Mouse (Mus musculus): Measurements from ENCODE around the gene Prkcd. TPM values are rescaled to one million over a fixed set of nuclear protein-coding genes. Genes with fewer than 3 reads are reported as not detected.

The Prkcd gene
- 10 to 100 TPM; 18.7 to 20.0 TPM for total RNA-seq (2021)

DNA sequence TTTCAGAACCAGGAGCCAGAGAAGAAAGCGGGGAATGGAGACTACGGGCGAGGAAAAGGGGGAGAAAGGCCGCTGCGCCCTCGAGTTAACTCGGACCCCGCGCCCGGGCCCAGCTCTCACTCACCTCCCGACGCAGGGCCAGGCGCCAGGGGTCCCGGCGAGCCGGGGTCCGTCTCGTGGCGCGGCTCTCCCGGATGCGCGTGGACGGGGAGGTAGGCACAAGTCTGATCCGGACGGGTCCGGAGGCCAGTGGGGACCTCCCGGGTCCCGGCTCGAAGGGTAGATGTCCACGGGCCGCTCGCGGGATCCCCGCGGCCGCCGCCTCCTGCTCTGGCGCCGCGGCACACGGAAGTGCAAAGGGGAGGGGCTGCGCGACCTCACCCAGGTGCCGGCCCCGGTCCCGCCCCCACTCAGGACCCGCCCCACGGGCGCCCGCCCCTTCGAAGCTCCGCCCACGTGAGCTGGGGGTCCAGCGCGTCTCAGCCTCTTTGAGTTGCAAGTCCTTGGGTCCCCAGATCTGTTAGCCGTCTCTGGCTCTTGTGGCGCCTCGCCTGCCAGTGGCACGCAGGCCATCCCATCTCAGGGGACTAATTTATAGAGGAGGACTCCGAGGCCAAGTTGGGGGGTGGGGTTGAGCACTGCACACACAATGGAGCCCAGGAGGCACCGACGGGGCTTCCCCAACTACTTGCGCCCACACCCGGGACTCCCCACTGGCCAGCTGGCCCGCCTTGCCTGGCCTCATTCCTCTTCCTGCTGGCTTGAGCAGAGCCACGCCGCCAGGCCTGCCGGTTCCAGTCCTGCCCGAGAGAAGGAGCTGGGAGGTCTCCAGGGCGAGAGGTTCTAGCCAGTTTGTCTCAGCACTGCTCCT is at the start of gene Prkcd:
Prkcd (minus strand) TSS at position 355 of the 871 bp plus-strand sequence.
- intact Hi-C loops (cut with DNase I), result no loop called here
- peak; percentile 85 to 86 for DNase-seq

DNA sequence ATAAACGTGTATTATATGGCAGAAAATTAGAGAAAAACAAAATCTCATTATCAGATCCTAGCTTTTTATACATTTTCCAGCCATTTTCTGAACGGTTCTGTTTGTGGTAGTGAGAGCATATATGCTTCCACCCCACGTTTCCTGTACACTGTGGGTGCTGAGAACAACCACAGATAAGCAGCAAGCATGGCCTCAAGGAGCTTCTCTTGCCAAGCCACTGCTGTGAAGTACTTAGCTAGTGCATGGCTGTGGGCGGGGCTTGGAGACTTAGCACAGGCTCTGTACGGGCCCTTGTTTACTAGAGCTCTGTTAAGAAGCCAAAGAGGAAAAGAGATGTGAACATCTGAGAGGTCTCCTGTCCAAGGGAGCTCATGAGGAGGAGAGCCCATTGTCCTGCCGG is 48.9 kb upstream of the Prkcd start:
- DNase-seq, result no peak
- intact Hi-C loops (cut with DNase I), result no loop called here

DNA sequence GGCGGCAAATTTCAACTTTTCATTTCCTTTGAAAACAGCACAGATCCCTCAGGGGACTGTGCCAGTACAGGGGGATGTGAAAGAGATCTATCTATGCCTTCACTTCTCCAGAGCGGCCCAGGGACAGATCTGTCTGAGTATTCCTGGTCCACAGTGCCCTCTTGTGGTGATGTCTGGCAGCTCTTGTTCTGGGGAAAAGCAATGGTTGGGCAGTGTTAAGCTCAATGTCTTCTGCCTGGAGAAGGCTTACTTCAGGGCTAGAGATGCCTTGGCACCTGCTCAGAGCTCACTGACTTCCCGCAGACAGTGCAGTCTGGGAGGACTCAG is 45.9 kb upstream of the Prkcd start:
- intact Hi-C loops (cut with DNase I), result loop anchor here (1.0 kb wide), 1 partner anchor 81 kb away; no protein-coding TSS in a partner anchor
- DNase-seq, result peak; percentile 91 to 96

DNA sequence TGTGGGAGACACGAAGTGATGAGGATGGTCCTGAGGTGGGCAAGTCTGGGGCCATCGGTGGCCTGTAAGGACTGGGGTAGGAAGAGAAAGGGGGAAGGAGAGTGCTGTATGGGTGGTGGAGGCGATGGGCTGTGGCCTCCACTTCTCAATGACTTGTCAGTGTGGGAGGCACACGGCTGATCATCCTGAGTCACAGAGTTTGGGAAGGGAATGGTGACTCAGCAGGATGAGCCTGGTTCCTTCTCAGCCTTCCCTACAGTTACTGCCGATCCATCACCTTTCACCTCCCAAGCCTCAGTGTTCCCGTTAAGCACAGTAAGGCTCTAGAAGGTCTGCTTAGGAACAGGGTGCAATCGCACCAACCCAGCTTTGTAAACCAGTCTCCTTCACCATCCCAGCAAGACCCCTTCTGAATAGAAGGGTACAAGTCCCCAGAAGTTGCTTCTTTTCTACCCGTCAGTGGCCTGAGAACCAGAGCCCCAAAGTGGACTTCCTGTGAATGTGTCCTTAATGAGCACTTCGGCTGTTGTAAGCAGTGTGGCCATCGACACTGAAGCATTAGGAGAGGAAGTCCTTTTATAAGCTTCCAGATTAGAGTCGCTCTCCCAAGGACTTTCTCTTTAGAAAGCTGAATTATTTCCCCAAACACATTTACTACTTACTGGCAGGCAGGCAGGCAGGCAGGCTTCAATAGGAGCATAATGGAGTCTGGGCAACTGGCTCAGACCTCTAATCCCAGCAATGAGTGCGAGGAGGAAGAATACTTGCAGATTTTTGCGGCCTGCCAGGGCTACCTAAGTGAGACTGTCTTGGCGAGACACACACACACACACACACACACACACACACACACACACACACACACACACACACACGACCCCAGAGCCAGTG is 45.3 kb upstream of the Prkcd start:
- intact Hi-C loops (cut with DNase I), result no loop called here
- DNase-seq, result no peak

DNA sequence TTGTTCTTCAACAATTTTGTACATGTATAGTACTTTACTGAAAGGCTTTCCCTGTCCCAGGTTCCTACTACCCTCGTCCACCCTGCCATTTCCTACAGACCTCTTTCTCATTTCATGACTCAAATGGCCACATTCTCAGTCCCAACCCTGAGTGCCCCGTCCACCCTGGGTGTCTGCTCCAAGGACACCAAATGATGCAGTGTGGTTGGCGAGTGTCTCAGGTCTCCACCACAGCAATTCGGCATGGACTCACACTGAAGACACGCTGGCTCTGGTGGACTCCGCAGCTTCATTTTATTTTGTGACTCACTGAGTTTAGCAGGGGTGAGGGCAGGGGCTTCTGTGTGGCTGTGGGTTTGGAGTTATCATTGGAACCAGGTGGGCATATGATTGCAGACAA is 44.2 kb upstream of the Prkcd start:
- intact Hi-C loops (cut with DNase I), result no loop called here
- DNase-seq, result no peak

DNA sequence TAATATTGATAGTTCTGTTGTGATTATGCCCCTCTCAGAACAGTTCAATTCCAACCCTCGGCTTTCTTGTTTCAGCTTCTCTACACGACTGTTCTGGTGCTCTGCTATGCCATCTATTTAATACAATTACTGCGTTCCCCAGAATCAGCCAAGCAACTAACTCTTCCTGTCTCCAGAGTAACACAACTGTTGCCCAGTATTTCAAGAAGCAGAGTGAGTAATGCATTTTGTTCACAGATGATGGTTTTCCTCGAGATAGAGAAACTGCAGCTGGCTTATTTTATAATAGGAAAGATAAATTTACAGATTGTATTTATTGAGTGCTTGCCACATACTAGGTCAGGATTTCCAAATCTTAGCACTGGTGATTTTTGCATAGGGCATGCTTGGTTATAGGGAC is 40.6 kb upstream of the Prkcd start:
- no peak for DNase-seq
- intact Hi-C loops (cut with DNase I), result no loop called here

DNA sequence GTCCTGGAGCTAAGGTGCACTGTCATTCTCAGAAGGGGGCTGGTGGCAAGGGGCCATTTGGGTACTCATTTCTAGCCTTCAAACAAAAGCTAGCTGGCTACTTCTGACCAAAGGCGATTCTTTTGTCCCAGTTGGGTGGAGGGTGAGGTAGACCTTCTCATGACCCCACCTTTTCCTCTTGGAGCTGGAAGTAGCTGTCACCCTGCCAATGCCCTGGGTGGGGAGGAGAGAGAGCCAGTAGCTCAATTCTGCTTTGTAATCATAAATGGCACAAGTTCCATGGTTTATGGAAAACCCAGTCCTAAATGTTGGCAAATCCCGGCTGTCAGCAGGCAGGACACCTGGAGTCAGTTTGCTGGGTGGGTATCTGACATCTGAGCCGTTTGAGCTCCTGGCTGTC is 40.1 kb upstream of the Prkcd start:
- intact Hi-C loops (cut with DNase I), result no loop called here
- DNase-seq, result peak; percentile 32 to 35

DNA sequence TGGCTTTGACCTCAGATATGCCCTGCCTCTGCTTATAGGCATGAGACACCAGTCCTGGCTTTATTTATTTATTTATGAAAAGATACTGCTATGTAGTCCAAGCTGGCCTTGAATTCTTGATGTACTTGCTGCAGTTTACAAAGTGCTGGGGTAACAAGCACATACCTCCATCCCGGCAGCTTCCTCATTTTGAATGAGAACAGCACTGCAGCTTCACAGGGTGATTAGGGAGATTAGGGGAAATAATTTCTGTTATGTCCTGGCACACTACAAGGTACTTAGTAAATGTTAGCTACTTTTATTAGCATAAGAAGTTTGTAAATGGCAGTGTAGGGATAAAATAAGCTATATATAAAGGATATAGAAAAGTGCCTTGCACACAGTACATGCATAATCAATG is 29.5 kb upstream of the Prkcd start:
- intact Hi-C loops (cut with DNase I), result no loop called here
- DNase-seq, result no peak

DNA sequence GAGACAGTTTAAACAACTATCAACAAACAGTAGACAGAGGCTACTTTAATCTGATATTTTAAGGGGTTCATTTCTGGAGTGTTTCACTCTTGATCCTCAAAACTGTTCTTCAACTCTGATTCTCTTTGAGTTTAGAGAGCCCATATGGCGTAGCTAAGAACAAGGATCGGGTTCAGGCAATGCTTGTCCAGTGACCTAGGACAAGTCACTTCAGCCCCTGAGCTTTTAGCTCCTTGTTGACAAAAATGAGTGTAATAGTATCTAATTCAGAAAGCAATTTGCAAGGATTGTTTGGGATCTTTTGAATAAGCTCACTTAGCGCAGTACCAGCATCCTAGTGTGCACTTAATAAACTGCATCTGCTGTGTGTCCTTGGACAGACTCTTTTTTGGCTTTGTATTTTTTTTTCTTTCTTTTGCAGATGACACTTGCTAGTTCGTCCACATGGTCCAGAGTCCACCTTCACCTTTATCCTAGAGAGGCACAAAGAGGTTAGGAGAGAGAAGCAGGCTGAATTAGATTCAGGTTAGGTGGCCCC is 28.8 kb upstream of the Prkcd start:
- no peak for DNase-seq
- intact Hi-C loops (cut with DNase I), result no loop called here

DNA sequence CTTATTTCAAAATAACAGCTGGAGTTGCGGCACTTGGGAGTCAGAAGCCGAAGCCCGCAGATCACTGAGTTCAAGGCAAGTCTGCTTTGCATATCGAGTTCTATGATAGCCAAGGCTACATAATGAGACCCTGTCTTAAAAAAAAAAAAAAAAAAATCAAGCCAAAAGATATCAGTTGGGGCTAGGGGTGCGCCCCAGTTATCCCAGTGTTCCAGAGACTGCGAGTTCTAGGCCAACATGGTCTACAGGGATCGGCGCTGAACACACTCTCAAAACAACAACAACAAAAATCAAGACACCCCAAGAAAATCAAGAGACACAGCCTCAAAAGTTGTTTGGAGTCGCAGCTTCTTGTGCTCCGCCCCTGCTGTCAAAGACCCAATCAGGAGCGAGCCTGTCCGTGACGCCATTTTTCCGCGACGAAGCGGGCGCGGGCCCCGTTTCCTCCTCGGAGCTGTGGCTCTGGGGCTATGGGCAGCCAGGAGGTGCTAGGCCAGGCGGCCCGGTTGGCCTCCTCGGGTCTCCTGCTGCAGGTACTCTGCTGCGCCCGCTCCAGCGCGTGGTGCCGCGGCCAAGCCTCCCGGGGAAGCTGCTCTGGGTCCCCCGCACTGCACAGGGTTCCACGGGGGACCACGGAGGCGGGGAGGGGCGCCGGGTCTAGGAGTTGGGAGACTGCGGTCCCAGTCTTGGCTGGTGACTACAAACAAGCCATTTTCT is 28.1 kb upstream of the Prkcd start, which contains the start of gene Rft1:
Rft1 (plus strand) TSS at position 418 of the 717 bp plus-strand sequence.
- DNase-seq, result peak; percentile 99 to 100
- intact Hi-C loops (cut with DNase I), result no loop called here

DNA sequence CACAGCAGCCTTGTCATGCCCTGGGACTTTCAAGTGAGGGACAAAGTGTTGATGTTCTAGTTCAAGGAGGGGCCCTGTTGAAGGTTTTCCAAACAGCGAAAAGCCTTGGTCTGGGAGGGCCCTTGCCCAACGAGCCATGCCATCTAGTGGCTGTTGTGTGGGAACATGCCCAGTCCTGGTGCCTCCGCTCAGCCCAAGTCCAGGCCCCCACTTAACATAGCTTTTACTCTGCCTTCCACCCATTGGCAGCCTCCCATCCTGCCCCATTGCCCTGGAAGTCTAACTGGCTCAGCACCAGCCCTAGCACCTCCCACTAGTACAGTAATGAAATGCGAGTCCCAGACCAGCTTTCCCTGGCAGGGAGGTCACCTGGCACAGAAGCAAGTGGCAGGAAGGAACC is 25.0 kb upstream of the Prkcd start:
- DNase-seq, result peak; percentile 91
- intact Hi-C loops (cut with DNase I), result loop anchor here (1.0 to 2.0 kb wide), 2 partner anchors 20 to 58 kb away; no protein-coding TSS in a partner anchor

DNA sequence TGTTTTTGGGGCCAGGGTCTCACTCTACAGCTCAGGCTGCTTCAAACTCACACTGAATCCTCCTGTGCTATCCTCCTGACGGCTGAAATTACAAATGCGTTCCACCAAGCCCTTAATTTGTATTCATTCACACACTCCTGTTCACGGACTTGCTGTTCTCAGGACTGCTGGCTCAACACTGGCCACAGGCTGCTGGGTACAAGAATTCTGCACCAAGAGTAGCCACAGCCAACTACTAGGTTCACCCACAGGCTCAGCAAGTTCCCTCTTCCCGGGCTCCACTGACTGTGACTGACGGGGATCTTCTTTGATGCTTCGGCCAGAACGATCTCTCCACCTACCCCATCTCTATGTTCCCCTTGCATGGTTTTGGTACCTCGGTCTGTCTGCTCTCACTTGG is 23.7 kb upstream of the Prkcd start:
- DNase-seq, result no peak
- intact Hi-C loops (cut with DNase I), result loop anchor here (2.0 kb wide), 1 partner anchor 19 kb away; no protein-coding TSS in a partner anchor

DNA sequence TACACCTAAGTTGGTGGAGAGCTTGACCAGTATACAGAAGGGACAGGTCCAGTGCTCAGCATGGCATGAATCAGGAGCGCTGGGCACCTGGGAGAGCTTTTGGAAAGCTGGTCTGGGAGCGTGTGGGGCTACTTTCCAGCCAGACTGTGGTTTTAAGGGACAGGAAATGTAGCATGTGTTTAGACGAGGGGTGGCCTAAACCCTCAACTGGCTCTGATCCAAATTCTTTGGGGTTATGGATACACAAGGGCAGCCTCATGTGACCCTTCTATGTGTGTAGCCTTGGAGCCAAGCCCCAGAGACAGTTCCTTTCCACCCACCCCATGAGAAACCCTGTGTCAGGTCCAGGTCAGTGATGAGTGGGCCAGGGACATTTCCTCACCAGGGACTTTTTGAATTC is 22.5 kb upstream of the Prkcd start:
- intact Hi-C loops (cut with DNase I), result no loop called here

DNA sequence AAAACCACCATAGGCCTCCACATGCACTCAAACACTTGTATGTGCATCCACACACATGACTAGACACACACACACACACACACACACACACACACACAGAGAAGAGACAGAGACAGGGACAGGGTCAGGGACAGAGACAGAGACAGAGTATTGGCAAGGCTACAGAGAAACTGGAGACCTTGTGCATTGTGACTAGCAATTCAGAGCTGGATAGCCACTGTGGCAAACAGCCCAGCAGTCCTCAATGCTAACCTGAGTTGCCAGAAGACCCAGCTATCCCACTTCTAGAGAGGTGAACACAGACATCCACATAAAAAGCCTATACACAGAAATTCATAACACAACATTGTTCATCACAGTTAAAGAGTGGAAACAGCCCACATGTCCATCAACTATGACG is 20.5 kb upstream of the Prkcd start:
- DNase-seq, result no peak
- intact Hi-C loops (cut with DNase I), result no loop called here

More for the DNA sequence above, 22.5 kb upstream of the Prkcd start:
- no peak for DNase-seq

DNA sequence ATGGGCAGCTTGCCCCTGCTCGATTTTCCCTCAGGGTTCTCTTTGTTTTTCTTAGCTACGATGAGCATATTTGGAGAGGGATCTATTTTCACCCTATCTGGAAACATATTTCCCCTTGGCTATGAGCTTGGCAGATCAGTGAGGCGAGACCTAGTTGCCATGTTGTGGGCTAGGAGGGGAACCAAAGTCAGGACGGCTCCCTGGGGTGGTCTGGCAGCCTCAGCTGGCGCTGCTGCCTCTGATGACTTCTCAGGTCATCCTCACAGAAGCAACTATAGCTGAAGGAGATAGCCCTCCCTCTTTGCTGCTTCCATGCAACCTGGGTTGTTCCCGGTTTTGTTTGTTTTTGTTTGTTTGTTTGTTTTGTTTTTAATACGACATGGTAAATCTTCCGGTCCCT is 19.1 kb upstream of the Prkcd start:
- no peak for DNase-seq
- intact Hi-C loops (cut with DNase I), result no loop called here

DNA sequence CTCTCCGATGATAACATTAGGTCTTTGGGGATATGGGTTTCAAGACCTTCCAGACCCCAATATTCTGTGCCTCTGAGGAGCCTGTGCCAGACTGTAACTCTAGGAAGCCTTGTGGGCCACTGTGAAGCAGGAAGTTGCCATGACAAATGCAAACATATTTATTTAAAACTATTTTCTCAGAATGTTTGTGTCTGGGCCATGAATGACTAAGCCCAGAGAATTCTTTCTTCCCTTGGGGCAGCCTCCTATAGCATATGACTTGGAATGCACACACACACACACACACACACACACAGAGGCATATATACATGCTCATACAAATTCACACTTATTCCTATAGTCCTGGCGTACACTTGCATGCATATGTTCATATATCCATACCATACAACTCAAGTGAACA is 18.0 kb upstream of the Prkcd start:
- intact Hi-C loops (cut with DNase I), result no loop called here
- no peak for DNase-seq

DNA sequence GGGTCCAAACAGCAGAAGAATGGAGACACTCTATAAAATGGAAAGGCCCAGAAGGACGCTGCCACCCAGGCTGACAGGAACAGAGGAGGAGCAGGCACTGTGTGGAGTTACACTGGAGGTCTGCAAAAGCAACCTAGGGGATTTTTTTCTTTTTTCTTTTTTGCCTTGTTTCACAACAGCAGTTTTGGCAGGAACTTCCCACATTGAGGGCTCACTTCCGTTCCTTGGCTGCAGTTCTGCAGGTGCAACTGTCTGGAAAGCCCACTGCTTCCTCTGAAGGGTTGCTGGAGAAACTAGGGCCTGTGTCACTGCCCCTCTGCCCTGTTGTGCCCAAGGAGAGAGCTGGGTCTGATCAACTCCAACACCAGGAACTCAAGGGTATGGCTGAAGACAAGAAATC is 15.7 kb upstream of the Prkcd start:
- DNase-seq, result no peak
- intact Hi-C loops (cut with DNase I), result no loop called here

DNA sequence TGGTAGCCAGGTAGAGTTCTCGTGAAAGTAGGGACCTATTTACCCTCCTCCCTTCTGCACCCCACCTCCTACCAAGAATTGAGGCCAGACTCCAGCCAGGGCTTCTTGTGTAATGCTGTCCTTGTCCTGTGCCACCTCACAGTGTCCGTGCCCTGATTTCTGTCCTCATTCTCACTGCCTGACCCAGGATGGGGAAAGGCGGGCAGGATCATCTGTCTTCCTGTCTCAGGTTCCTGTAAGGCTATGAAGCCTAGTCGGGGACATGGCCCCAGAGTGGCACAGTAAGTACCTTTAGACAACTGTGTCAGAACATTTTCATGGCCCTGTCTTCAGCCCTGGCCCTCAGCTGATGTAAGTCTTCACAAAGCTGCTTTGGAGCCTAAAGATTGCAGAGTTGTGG is 12.7 kb upstream of the Prkcd start:
- intact Hi-C loops (cut with DNase I), result no loop called here
- no peak for DNase-seq

DNA sequence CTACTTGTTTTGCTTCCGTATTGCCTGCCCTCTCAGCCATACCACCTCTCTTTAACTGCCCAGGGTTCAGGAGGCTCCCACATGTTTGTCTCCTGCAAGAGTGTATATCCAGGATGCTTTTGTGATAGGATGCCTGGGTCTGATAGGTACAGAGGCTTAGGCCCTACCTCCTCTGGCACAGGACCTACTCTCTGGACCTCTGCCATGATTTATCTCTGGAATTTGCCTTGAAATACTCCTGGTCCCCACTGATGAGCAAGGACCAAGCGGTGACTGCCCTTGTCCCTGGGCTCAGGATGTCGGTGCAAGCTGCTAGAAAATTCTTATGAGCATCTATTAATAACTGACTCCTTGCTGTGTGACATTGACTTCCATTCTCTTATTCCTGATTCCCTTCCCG is 12.0 kb upstream of the Prkcd start:
- intact Hi-C loops (cut with DNase I), result no loop called here
- peak; percentile 67 to 72 for DNase-seq

DNA sequence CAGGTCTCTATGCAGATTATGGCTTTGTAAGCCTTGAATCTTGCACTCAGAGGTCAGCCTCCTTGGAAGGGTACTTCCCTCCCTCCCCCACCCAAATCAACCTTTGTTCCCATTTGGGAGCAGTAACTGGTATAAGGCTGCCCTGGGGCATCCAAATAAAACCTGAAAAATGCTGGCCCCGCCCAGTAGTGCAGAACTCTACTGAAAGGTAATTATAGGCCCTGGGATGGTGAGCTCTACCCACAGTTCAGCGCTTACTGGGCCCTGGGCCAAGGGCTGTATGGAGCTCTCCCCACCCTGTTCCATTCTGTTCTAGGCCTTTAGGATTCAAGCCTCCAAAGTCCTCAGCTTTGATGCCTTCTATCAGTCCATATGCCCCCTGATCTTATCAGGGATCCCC is 11.1 kb upstream of the Prkcd start:
- intact Hi-C loops (cut with DNase I), result no loop called here
- no peak for DNase-seq

DNA sequence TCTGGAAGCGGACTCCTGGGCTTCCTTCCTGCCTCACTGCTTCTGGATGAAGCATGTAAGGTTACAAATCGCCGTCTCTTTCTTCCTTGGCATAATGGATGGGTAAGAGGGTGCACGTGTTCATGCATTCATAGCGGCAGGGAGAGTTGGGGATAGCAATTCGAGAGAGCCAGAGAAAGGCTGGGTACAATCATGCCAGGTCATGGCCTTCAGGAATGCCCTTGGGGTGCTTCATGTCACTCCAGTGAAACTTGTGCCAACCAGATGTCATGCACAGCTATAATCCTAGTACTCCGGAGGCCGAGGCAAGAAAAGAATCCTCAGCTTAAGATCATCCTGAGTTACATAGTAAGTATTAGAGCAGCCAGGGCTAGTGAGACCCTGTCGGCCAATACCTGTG is 10.5 kb upstream of the Prkcd start:
- intact Hi-C loops (cut with DNase I), result no loop called here
- no peak for DNase-seq
